Mouse (Mus musculus): ENCODE measurements at regions not wholly inside any gene's neighbourhood (a gene's known extent, or its start where the extent isn't known, plus 50 kb on each side); places are given as distances from the start of the nearest gene placed in this dataset.

DNA sequence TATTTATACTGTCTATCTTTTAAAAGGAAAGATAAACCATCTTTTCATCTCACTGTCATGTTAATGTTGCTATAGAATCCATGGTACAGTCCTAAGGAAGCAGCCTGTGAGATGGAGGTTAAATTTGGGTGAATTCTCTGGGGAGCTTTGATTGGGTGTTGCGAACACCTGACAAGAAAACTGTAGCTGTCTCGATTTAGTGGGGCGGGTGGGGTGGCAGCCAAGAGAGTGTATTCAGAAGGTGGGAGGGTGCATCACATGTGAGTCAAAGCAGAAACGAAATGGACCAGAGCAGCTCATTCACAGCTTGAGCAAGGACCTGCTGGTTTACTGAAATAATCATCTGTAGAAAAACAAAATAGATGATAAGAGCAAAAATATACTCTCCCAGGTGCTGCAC, 57.4 kb upstream of the Bank1 start:
- no peak overlapping the region for H3K27ac ChIP-seq (ENCODE audit: control insufficient read depth, insufficient read depth, low read depth, low read length, poor library complexity)
- WGBS: 72% methylated on average over 4 of the region's 4 CpGs
- H3K4me3 ChIP-seq (replicated peaks; ENCODE audit: control insufficient read depth, low read depth, low read length): no peak overlapping the region
- TF ChIP-seq CTCF (IDR thresholded peaks at IDR 0.05; ENCODE audit: control insufficient read depth, insufficient read depth, low read length) (no peak), POLR2A (IDR thresholded peaks at IDR 0.05; ENCODE audit: borderline replicate concordance, control insufficient read depth, low read depth, low read length) (no peak)
- no peaks in the 10 kb centered on the region for H3K4me1 ChIP-seq (ENCODE audit: control insufficient read depth, insufficient read depth, low read length)

DNA sequence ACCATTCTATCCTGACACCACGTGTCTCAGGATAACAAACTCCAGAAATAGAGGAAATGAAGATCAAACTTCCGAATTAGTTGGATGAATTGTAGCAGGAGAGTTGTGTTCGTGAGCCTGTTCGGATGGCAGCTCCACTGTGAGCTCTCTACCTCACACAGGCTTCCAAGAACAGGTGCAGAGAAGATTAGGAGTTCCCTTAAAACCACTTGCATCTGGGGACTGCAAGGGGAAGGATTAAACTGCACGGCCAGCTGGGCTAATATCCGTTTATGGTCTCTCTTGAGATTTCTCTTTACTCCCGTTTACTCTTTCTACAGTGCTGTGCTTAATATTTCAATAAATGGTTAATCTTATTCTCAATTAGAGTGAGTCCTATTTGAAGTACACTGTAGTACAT, 54.8 kb upstream of the Bank1 start:
- 60% methylated on average over 7 of the region's 7 CpGs for WGBS
- TF ChIP-seq POLR2A (IDR thresholded peaks at IDR 0.05; ENCODE audit: borderline replicate concordance, control insufficient read depth, low read depth, low read length) (no peak), CTCF (IDR thresholded peaks at IDR 0.05; ENCODE audit: control insufficient read depth, insufficient read depth, low read length) (no peak)
- Histone ChIP-seq H3K4me3 (replicated peaks; ENCODE audit: control insufficient read depth, low read depth, low read length) (no peak overlapping the region), H3K4me1 (ENCODE audit: control insufficient read depth, insufficient read depth, low read length) (no peaks in the 10 kb centered on the region; the same call in 1 of the 2 replicates), H3K27ac (ENCODE audit: control insufficient read depth, insufficient read depth, low read depth, low read length, poor library complexity) (no peak overlapping the region)

GRCm38 (mm10) chr3:136379741-136380398, 54.0 kb upstream of the Bank1 start:
- no peak overlapping the region for H3K27ac ChIP-seq (ENCODE audit: control insufficient read depth, insufficient read depth, low read depth, low read length, poor library complexity)
- no peak overlapping the region for H3K4me3 ChIP-seq (replicated peaks; ENCODE audit: control insufficient read depth, low read depth, low read length)
- 76% methylated on average over 6 of the region's 6 CpGs for WGBS
- no peaks in the 10 kb centered on the region; the same call in 1 of the 2 replicates for H3K4me1 ChIP-seq (ENCODE audit: control insufficient read depth, insufficient read depth, low read length)
- TF ChIP-seq CTCF (IDR thresholded peaks at IDR 0.05; ENCODE audit: control insufficient read depth, insufficient read depth, low read length): no peak
- no peak for TF ChIP-seq POLR2A (IDR thresholded peaks at IDR 0.05; ENCODE audit: borderline replicate concordance, control insufficient read depth, low read depth, low read length)

DNA sequence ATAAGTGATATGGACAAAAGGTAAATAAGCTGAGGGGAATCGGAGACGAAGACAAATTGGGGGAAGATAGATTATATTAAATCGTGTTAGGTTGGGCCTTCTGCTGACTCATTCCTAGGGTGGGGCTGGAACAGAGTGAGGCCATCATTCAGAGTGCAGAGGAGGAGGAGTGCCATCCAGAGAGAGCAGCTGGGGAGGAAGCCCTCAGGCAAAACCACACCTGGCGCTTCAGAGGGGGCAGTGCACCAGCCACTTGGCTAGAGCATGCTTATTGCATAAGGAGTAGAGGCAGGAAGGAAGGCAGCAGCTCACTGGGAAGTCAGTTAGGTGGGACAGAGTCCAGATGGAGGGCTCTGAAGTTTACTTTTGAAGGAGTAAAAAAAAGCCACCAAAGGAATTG, 51.0 kb upstream of the Bank1 start:
- H3K4me1 ChIP-seq (ENCODE audit: control insufficient read depth, insufficient read depth, low read length): no peaks in the 10 kb centered on the region; the same call in 1 of the 2 replicates
- TF ChIP-seq CTCF (IDR thresholded peaks at IDR 0.05; ENCODE audit: control insufficient read depth, insufficient read depth, low read length): no peak
- TF ChIP-seq POLR2A (IDR thresholded peaks at IDR 0.05; ENCODE audit: borderline replicate concordance, control insufficient read depth, low read depth, low read length): no peak
- H3K4me3 ChIP-seq (replicated peaks; ENCODE audit: control insufficient read depth, low read depth, low read length): no peak overlapping the region
- 25% methylated on average over 4 of the region's 4 CpGs for WGBS
- H3K27ac ChIP-seq (ENCODE audit: control insufficient read depth, insufficient read depth, low read depth, low read length, poor library complexity): no peak overlapping the region

Data from bone marrow, adult 2 months (tissue).